31 mouse cellular contexts compared by ENCODE assay signal in the genomic region with DNA sequence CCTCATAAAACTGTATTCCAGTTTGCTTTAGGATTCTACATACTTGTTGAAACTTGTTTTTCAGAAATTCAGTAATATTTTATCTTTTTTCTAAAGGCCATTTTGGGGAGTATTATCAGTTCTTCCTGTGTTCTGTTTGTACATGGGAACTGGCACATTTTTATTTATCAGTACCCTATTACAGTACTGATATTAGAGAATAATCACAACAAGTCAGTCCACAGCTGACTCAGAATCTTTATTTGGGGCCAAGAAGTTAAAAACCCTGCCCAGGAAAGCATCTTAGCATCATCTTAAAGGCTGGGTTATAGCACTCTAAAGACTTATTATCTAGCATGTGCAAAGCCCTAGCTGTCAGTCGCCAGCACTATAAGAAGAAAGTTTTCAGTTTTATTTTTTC.
"Had no signal": no experiment of that assay in that cellular context is flagged by ENCODE, and none has a peak within 500 bp of the region (broad histone marks: within the 10 kb centered on the region; RNA-seq: fewer than 3 reads in every experiment).

No protein-coding gene starts in this region.

- H3K4me1 ChIP-seq: heart, embryonic 10.5 days; heart, embryonic 12.5 days; hindbrain, embryonic 10.5 days; hindbrain, embryonic 12.5 days; intestine, embryonic 15.5 days; kidney, embryonic 15.5 days had no signal

- ATAC-seq: hindbrain, embryonic 16.5 days; hindbrain, postnatal 0 days; inflammation-experienced regulatory T-cells, adult 6 months; intestine, embryonic 15.5 days; intestine, postnatal 0 days had no signal

- H3K4me2 ChIP-seq: heart, embryonic 11.5 days; heart, embryonic 12.5 days; heart, embryonic 13.5 days; heart, embryonic 15.5 days; hindbrain, embryonic 12.5 days; hindbrain, embryonic 13.5 days; hindbrain, embryonic 14.5 days; hindbrain, embryonic 15.5 days; intestine, embryonic 15.5 days; kidney, embryonic 15.5 days had no signal

- H3K9ac ChIP-seq: heart, embryonic 12.5 days; heart, embryonic 13.5 days; heart, embryonic 15.5 days; hindbrain, embryonic 12.5 days; hindbrain, embryonic 13.5 days; hindbrain, embryonic 14.5 days; hindbrain, embryonic 15.5 days; intestine, embryonic 15.5 days; kidney, embryonic 15.5 days had no signal

- H3K9me3 ChIP-seq: heart, embryonic 10.5 days; heart, embryonic 12.5 days; heart, embryonic 13.5 days; heart, embryonic 15.5 days; hindbrain, embryonic 10.5 days; hindbrain, embryonic 12.5 days; hindbrain, embryonic 13.5 days; hindbrain, embryonic 15.5 days; intestine, embryonic 15.5 days; kidney, embryonic 15.5 days had no signal

- H3K27me3 ChIP-seq: heart, embryonic 12.5 days; heart, embryonic 13.5 days; heart, embryonic 15.5 days; hindbrain, embryonic 12.5 days; hindbrain, embryonic 13.5 days; hindbrain, embryonic 15.5 days; intestine, embryonic 15.5 days; kidney, embryonic 15.5 days had no signal

- H3K4me3 ChIP-seq: heart, embryonic 10.5 days; heart, embryonic 12.5 days; heart, embryonic 13.5 days; heart, embryonic 15.5 days; hindbrain, embryonic 10.5 days; hindbrain, embryonic 12.5 days; hindbrain, embryonic 13.5 days; hindbrain, embryonic 15.5 days; intestine, embryonic 15.5 days; kidney, embryonic 15.5 days; layer of hippocampus, adult 2 months; left cerebral cortex, adult 2 months had no signal

- DNase-seq: heart, postnatal 10 days; heart, postnatal 14 days; heart, postnatal 36 days; heart, postnatal 4 days; kidney, adult 11 months; kidney, adult 18-20 months; kidney, adult 8-10 months; kidney, postnatal 10 days; kidney, postnatal 14 days; kidney, postnatal 25 days; layer of hippocampus, adult 9-11 months; layer of hippocampus, postnatal 36 days had no signal

- H3K36me3 ChIP-seq: intestine, embryonic 15.5 days had no signal

- H3K27ac ChIP-seq: heart, embryonic 10.5 days; heart, embryonic 13.5 days; heart, embryonic 15.5 days; hindbrain, embryonic 10.5 days; hindbrain, embryonic 12.5 days; hindbrain, embryonic 13.5 days; hindbrain, embryonic 14.5 days; hindbrain, embryonic 15.5 days; hindbrain, postnatal 0 days; intestine, embryonic 15.5 days; kidney, embryonic 15.5 days; kidney, postnatal 0 days; layer of hippocampus, adult 2 months; left cerebral cortex, adult 2 months had no signal
